Mouse (Mus musculus) adrenal gland (tissue): ENCODE results near the gene Bcr.
"Not testable (repeated sequence)": the region's sequence is repeated elsewhere in the genome, so short reads cannot be mapped to it uniquely, and the experiment has no call there.

Source experiments
- intact Hi-C: fragments of 180-260 bp; cut with DNase I; formaldehyde crosslinking; loops from one replicate; pipeline ENCODE4 v1.15.1; 2025
- long read RNA-seq, 2 experiments: library from polyadenylated mRNA; unstranded; transcript quantifications; one replicate each; pipeline ENCODE4 v2.0.0; 2020; ENCODE audit warnings: borderline replicate concordance in 1 of 2; ENCODE audit not compliant: insufficient replicate concordance in 1 of 2

Bcr gene
- long read RNA-seq, experiment 1, partial matches to known transcripts, result 0 of 5 reads
- long read RNA-seq, experiment 1, other reads (novel, unspliced or antisense), result 5 of 5 reads
- long read RNA-seq, experiment 2, full-length matches to known transcripts, result 1 of 8 reads
- long read RNA-seq, experiment 2, partial matches to known transcripts, result 3 of 8 reads
- long read RNA-seq, experiment 2, other reads (novel, unspliced or antisense), result 4 of 8 reads

- intact Hi-C loops, result loop anchor here (5.0 kb wide), 1 partner anchor 52 kb away; no protein-coding TSS in a partner anchor
These were observed at the start of gene Bcr for GRCm38 (mm10) chr10:75060217-75060842. Gene Bcr (plus strand): TSS chr10:75060592.

GRCm38 (mm10) chr10:75010704-75011103 is 49.7 kb upstream of the Bcr start:
- intact Hi-C loops, result no loop called here

GRCm38 (mm10) chr10:75015465-75015864 is 44.9 kb upstream of the Bcr start:
- intact Hi-C loops, result no loop called here

- intact Hi-C loops, result no loop called here
These were observed 43.9 kb upstream of the Bcr start for GRCm38 (mm10) chr10:75016481-75016880.

GRCm38 (mm10) chr10:75020271-75020670 is 40.1 kb upstream of the Bcr start:
- intact Hi-C loops, result no loop called here

- intact Hi-C loops, result loop anchor here (1.0 kb wide), 1 partner anchor 84 kb away; no protein-coding TSS in a partner anchor
These were observed 39.3 kb upstream of the Bcr start for GRCm38 (mm10) chr10:75021138-75021537.

GRCm38 (mm10) chr10:75026491-75026890 is 33.9 kb upstream of the Bcr start:
- intact Hi-C loops, result no loop called here

- intact Hi-C loops, result no loop called here
These were observed 31.6 kb upstream of the Bcr start for GRCm38 (mm10) chr10:75028743-75029142.

GRCm38 (mm10) chr10:75029677-75030076 is 30.7 kb upstream of the Bcr start:
- intact Hi-C loops, result no loop called here

GRCm38 (mm10) chr10:75030234-75030633 is 30.2 kb upstream of the Bcr start:
- intact Hi-C loops, result no loop called here

- intact Hi-C loops, result no loop called here
These were observed 28.9 kb upstream of the Bcr start for GRCm38 (mm10) chr10:75031345-75032114.

GRCm38 (mm10) chr10:75032395-75032794 is 28.0 kb upstream of the Bcr start, which contains the start of gene Rsph14:
Gene Rsph14 (minus strand): TSS chr10:75032586.
- intact Hi-C loops, result no loop called here

GRCm38 (mm10) chr10:75036883-75037379 is 23.5 kb upstream of the Bcr start, which contains the start of gene Rab36:
Gene Rab36 (plus strand): TSS chr10:75037058.
- intact Hi-C loops, result no loop called here

GRCm38 (mm10) chr10:75042060-75042459 is 18.3 kb upstream of the Bcr start:
- intact Hi-C loops, result not testable (repeated sequence)

GRCm38 (mm10) chr10:75044459-75044858 is 15.9 kb upstream of the Bcr start:
- intact Hi-C loops, result no loop called here

- intact Hi-C loops, result no loop called here
These were observed 14.6 kb upstream of the Bcr start for GRCm38 (mm10) chr10:75045831-75046230.

- intact Hi-C loops, result no loop called here
These were observed 11.7 kb upstream of the Bcr start for GRCm38 (mm10) chr10:75048711-75049110.

- intact Hi-C loops, result no loop called here
These were observed 8.9 kb upstream of the Bcr start for GRCm38 (mm10) chr10:75051364-75052074.

GRCm38 (mm10) chr10:75052902-75053301 is 7.5 kb upstream of the Bcr start:
- intact Hi-C loops, result no loop called here

GRCm38 (mm10) chr10:75053655-75054054 is 6.7 kb upstream of the Bcr start:
- intact Hi-C loops, result no loop called here

GRCm38 (mm10) chr10:75054125-75054524 is 6.3 kb upstream of the Bcr start:
- intact Hi-C loops, result no loop called here
